Mouse (Mus musculus): ENCODE measurements at regions not wholly inside any gene's neighbourhood (a gene's known extent, or its start where the extent isn't known, plus 50 kb on each side); places are given as distances from the start of the nearest gene placed in this dataset.

- POLR2A ChIA-PET, result no interaction called here
- CTCF ChIA-PET, result no interaction called here
These were observed 252.7 kb upstream of the Dnajc24 start for GRCm38 (mm10) chr2:106256012-106256411.

GRCm38 (mm10) chr2:106234358-106234757 lies 231.0 kb upstream of the Dnajc24 start:
- CTCF ChIA-PET, result no interaction called here

GRCm38 (mm10) chr2:106231136-106231535 lies 227.8 kb upstream of the Dnajc24 start:
- CTCF ChIA-PET, result no interaction called here
- POLR2A ChIA-PET, result no interaction called here

More at GRCm38 (mm10) chr2:106234358-106234757, 231.0 kb upstream of the Dnajc24 start:
- POLR2A ChIA-PET, result no interaction called here

GRCm38 (mm10) chr2:106230021-106230420 lies 226.7 kb upstream of the Dnajc24 start:
- ChIA-PET CTCF (no interaction called here), POLR2A (no interaction called here)

GRCm38 (mm10) chr2:106228249-106228648 lies 224.9 kb upstream of the Dnajc24 start:
- POLR2A ChIA-PET, result no interaction called here
- CTCF ChIA-PET, result no interaction called here

GRCm38 (mm10) chr2:106216169-106216568 lies 212.8 kb upstream of the Dnajc24 start:
- CTCF ChIA-PET, result no interaction called here
- POLR2A ChIA-PET, result no interaction called here

GRCm38 (mm10) chr2:106213740-106214139 lies 210.4 kb upstream of the Dnajc24 start:
- CTCF ChIA-PET, result no interaction called here
- POLR2A ChIA-PET, result no interaction called here

- ChIA-PET CTCF (no interaction called here), POLR2A (no interaction called here)
These were observed 207.4 kb upstream of the Dnajc24 start for GRCm38 (mm10) chr2:106210773-106211172.

GRCm38 (mm10) chr2:106208767-106209250 lies 205.5 kb upstream of the Dnajc24 start:
- CTCF ChIA-PET, result interaction anchor here in 1 of 4 experiments (0.6 kb wide), 1 partner anchor 126 kb away, joined by 3 read pairs; no protein-coding TSS in a partner anchor

GRCm38 (mm10) chr2:106200130-106200529 lies 196.8 kb upstream of the Dnajc24 start:
- ChIA-PET CTCF (interaction anchor here in 3 of 4 experiments (0.5 to 1.0 kb wide), 6 partner anchors 118 to 824 kb away, joined by 3 to 14 read pairs (median 3); no protein-coding TSS in a partner anchor), POLR2A (no interaction called here)

More at GRCm38 (mm10) chr2:106208767-106209250, 205.5 kb upstream of the Dnajc24 start:
- POLR2A ChIA-PET, result interaction anchor here in 1 of 4 experiments (0.6 kb wide), 1 partner anchor 1375 kb away, joined by 3 read pairs; no protein-coding TSS in a partner anchor

- CTCF ChIA-PET, result interaction anchor here (0.7 to 1.4 kb wide), 6 partner anchors 34 to 854 kb away, joined by 3 to 16 read pairs (median 6); no protein-coding TSS in a partner anchor
- POLR2A ChIA-PET, result interaction anchor here in 1 of 4 experiments (0.7 kb wide), 1 partner anchor 293 kb away, joined by 4 read pairs; no protein-coding TSS in a partner anchor
These were observed 191.8 kb upstream of the Dnajc24 start for GRCm38 (mm10) chr2:106195170-106195569.

GRCm38 (mm10) chr2:106194369-106195023 lies 191.1 kb upstream of the Dnajc24 start:
- ChIA-PET CTCF (interaction anchor here (0.5 to 1.4 kb wide), 13 partner anchors 112 to 948 kb away, joined by 3 to 5 read pairs (median 3); no protein-coding TSS in a partner anchor), POLR2A (interaction anchor here in 1 of 4 experiments (0.7 kb wide), 1 partner anchor 293 kb away, joined by 4 read pairs; no protein-coding TSS in a partner anchor)

- CTCF ChIA-PET, result interaction anchor here (0.5 to 1.4 kb wide), 13 partner anchors 112 to 949 kb away, joined by 3 to 5 read pairs (median 3); no protein-coding TSS in a partner anchor
These were observed 190.6 kb upstream of the Dnajc24 start for GRCm38 (mm10) chr2:106193889-106194347.

GRCm38 (mm10) chr2:106190579-106191322 lies 187.4 kb upstream of the Dnajc24 start:
- ChIA-PET CTCF (no interaction called here), POLR2A (no interaction called here)

More at GRCm38 (mm10) chr2:106193889-106194347, 190.6 kb upstream of the Dnajc24 start:
- POLR2A ChIA-PET, result no interaction called here

GRCm38 (mm10) chr2:106183651-106184050 lies 180.3 kb upstream of the Dnajc24 start:
- POLR2A ChIA-PET, result interaction anchor here in 1 of 4 experiments (0.7 kb wide), 1 partner anchor 208 kb away, joined by 3 read pairs; no protein-coding TSS in a partner anchor
- CTCF ChIA-PET, result no interaction called here

- POLR2A ChIA-PET, result interaction anchor here in 1 of 4 experiments (0.6 kb wide), 1 partner anchor 442 kb away, joined by 3 read pairs; no protein-coding TSS in a partner anchor
- CTCF ChIA-PET, result interaction anchor here in 1 of 4 experiments (0.8 kb wide), 1 partner anchor 838 kb away, joined by 3 read pairs; no protein-coding TSS in a partner anchor
These were observed 178.7 kb upstream of the Dnajc24 start for GRCm38 (mm10) chr2:106182051-106182450.

GRCm38 (mm10) chr2:106162681-106163080 lies 159.3 kb upstream of the Dnajc24 start:
- ChIA-PET POLR2A (no interaction called here), CTCF (no interaction called here)

- ChIA-PET CTCF (no interaction called here), POLR2A (no interaction called here)
These were observed 158.5 kb upstream of the Dnajc24 start for GRCm38 (mm10) chr2:106161877-106162276.

- ChIA-PET CTCF (interaction anchor here in 1 of 4 experiments (0.7 kb wide), 1 partner anchor 56 kb away, joined by 4 read pairs; no protein-coding TSS in a partner anchor), POLR2A (interaction anchor here in 1 of 4 experiments (0.7 kb wide), 1 partner anchor 43 kb away, joined by 3 read pairs; no protein-coding TSS in a partner anchor)
These were observed 146.4 kb upstream of the Dnajc24 start for GRCm38 (mm10) chr2:106149701-106150100.

GRCm38 (mm10) chr2:106140931-106141330 lies 137.6 kb upstream of the Dnajc24 start:
- POLR2A ChIA-PET, result no interaction called here
- CTCF ChIA-PET, result interaction anchor here in 1 of 4 experiments (0.7 kb wide), 1 partner anchor 142 kb away, joined by 7 read pairs; no protein-coding TSS in a partner anchor
